Mouse (Mus musculus) heart, adult 2 months (tissue): ENCODE measurements at regions not wholly inside any gene's neighbourhood (a gene's known extent, or its start where the extent isn't known, plus 50 kb on each side); places are given as distances from the start of the nearest gene placed in this dataset.

ENCODE experiments used
- DNase-seq, 2 experiments: peaks; one replicate each; pipeline ENCODE4 v3.0.0; 2021
- H3K27ac ChIP-seq: fragments of 200-600 bp; 2 replicates; pipeline ENCODE4 v1.8.1; 2022
- H3K27me3 ChIP-seq: fragments of 200-500 bp; 2 replicates; pipeline ENCODE4 v1.6.1; 2012; ENCODE audit warnings: mild to moderate bottlenecking, low read length, inconsistent platforms, mixed read lengths; ENCODE audit not compliant: control insufficient read depth, insufficient read depth
- H3K36me3 ChIP-seq: fragments of 200-500 bp; 2 replicates; pipeline ENCODE4 v1.6.1; 2012; ENCODE audit warnings: low read length, inconsistent platforms; ENCODE audit not compliant: control insufficient read depth, insufficient read depth
- H3K4me1 ChIP-seq: fragments of 200-500 bp; 2 replicates; pipeline ENCODE4 v1.6.1; 2011; ENCODE audit warnings: low read length; ENCODE audit not compliant: control insufficient read depth, insufficient read depth
- H3K4me3 ChIP-seq: fragments of 200-600 bp; 2 replicates; pipeline ENCODE4 v1.8.1; 2022
- H3K79me2 ChIP-seq: fragments of 200-500 bp; replicated peaks from 2 replicates; pipeline ENCODE4 v1.6.1; 2012; ENCODE audit warnings: mild to moderate bottlenecking, inconsistent platforms, low read length, moderate library complexity, mixed read lengths; ENCODE audit not compliant: control insufficient read depth, insufficient read depth
- H3K9ac ChIP-seq: fragments of 200-500 bp; 2 replicates; pipeline ENCODE4 v1.6.1; 2012; ENCODE audit warnings: low read depth, mild to moderate bottlenecking, control low read depth, inconsistent platforms, low read length, mixed read lengths
- CTCF ChIP-seq: fragments of 200-600 bp; IDR thresholded peaks from 2 replicates; pipeline ENCODE4 v1.8.1; 2022; ENCODE audit warnings: antibody characterized with exemption, mild to moderate bottlenecking, moderate library complexity
- EP300 ChIP-seq: fragments of 200-500 bp; IDR thresholded peaks from 2 replicates; pipeline ENCODE4 v1.6.1; 2011; ENCODE audit warnings: low read depth, low read length, control low read depth; ENCODE audit not compliant: insufficient read depth
- POLR2A ChIP-seq: fragments of 200-500 bp; IDR thresholded peaks from 2 replicates; pipeline ENCODE4 v1.6.1; 2011; ENCODE audit warnings: mild to moderate bottlenecking, low read depth, low read length, control low read depth; ENCODE audit not compliant: insufficient read depth
- WGBS: fragments of 180-500 bp; shearing (Covaris S2); methylation state at CpG from one replicate; pipeline ENCODE4 v1.1.7; 2018; 5-methylcytosine and 5-hydroxymethylcytosine counted together
- intact Hi-C: fragments of 180-260 bp; cut with DNase I; formaldehyde crosslinking; loops from one replicate; pipeline ENCODE4 v1.15.1; 2025

- intact Hi-C loops = loop anchor here (5.0 kb wide), 1 partner anchor 78 kb away; no protein-coding TSS in a partner anchor
- H3K9ac ChIP-seq = 0 out of 2 replicates have a peak overlapping the region, but pooled peaks have one; percentile 2
- H3K27me3 ChIP-seq = no peaks in the 10 kb centered on the region
- no peaks in the 10 kb centered on the region for H3K36me3 ChIP-seq
- H3K4me1 ChIP-seq = peaks cover 1% of the 10 kb centered on the region
- no peaks in the 10 kb centered on the region for H3K79me2 ChIP-seq
- 48% methylated on average over 8 of the region's 8 CpGs for WGBS
- peak overlapping the region; percentile 28; the same call in 1 of the 2 replicates for H3K27ac ChIP-seq
- DNase-seq = peak in 1 of 2 experiments; percentile 12
- no peak overlapping the region for H3K4me3 ChIP-seq
- TF ChIP-seq EP300 (no peak), CTCF (no peak), POLR2A (no peak)
Measured at GRCm38 (mm10) chrX:70899720-70900479, 150.2 kb upstream of the Mamld1 start.

- TF ChIP-seq CTCF (no peak), POLR2A (no peak), EP300 (no peak)
- no peak overlapping the region for H3K27ac ChIP-seq
- H3K4me3 ChIP-seq = no peak overlapping the region
- no peaks in the 10 kb centered on the region for H3K27me3 ChIP-seq
- H3K79me2 ChIP-seq = no peaks in the 10 kb centered on the region
- H3K36me3 ChIP-seq = no peaks in the 10 kb centered on the region
- intact Hi-C loops = no loop called here
- 63% methylated on average over 2 of the region's 2 CpGs for WGBS
- H3K4me1 ChIP-seq = no peaks in the 10 kb centered on the region
- H3K9ac ChIP-seq = no peak overlapping the region
- no peak for DNase-seq
Measured at GRCm38 (mm10) chrX:70925646-70926045, 124.4 kb upstream of the Mamld1 start.

- H3K27ac ChIP-seq = no peak overlapping the region
- no peak for DNase-seq
- no peaks in the 10 kb centered on the region for H3K36me3 ChIP-seq
- H3K4me1 ChIP-seq = no peaks in the 10 kb centered on the region
- intact Hi-C loops = loop anchor here (10.0 kb wide), 1 partner anchor 63 kb away; no protein-coding TSS in a partner anchor
- no peak overlapping the region for H3K4me3 ChIP-seq
- H3K27me3 ChIP-seq = no peaks in the 10 kb centered on the region
- no peaks in the 10 kb centered on the region for H3K79me2 ChIP-seq
- WGBS = 58% methylated on average over 2 of the region's 2 CpGs
- H3K9ac ChIP-seq = no peak overlapping the region
- TF ChIP-seq EP300 (no peak), POLR2A (no peak), CTCF (no peak)
Measured at GRCm38 (mm10) chrX:70931944-70932343, 118.1 kb upstream of the Mamld1 start.

GRCm38 (mm10) chrX:70945382-70945781, 104.7 kb upstream of the Mamld1 start:
- intact Hi-C loops = no loop called here
- Histone ChIP-seq H3K27me3 (no peaks in the 10 kb centered on the region), H3K4me3 (no peak overlapping the region), H3K27ac (no peak overlapping the region), H3K79me2 (no peaks in the 10 kb centered on the region), H3K36me3 (no peaks in the 10 kb centered on the region), H3K4me1 (no peaks in the 10 kb centered on the region), H3K9ac (no peak overlapping the region)
- no peak for DNase-seq
- 42% methylated on average over 2 of the region's 2 CpGs for WGBS
- TF ChIP-seq EP300 (no peak), CTCF (no peak), POLR2A (no peak)

GRCm38 (mm10) chrX:70946052-70946451, 104.0 kb upstream of the Mamld1 start:
- H3K27me3 ChIP-seq = no peaks in the 10 kb centered on the region
- no peaks in the 10 kb centered on the region for H3K79me2 ChIP-seq
- no peak for TF ChIP-seq CTCF
- TF ChIP-seq EP300 = no peak
- TF ChIP-seq POLR2A = no peak
- DNase-seq = no peak
- H3K36me3 ChIP-seq = no peaks in the 10 kb centered on the region
- no peak overlapping the region for H3K4me3 ChIP-seq
- WGBS = 66% methylated on average over 8 of the region's 8 CpGs
- H3K9ac ChIP-seq = no peak overlapping the region
- intact Hi-C loops = no loop called here
- no peak overlapping the region for H3K27ac ChIP-seq
- no peaks in the 10 kb centered on the region for H3K4me1 ChIP-seq

GRCm38 (mm10) chrX:70949232-70949631, 100.8 kb upstream of the Mamld1 start:
- TF ChIP-seq POLR2A = no peak
- TF ChIP-seq EP300 = no peak
- TF ChIP-seq CTCF = no peak

More at GRCm38 (mm10) chrX:70949232-70949631, 100.8 kb upstream of the Mamld1 start:
- no peaks in the 10 kb centered on the region for H3K36me3 ChIP-seq
- H3K4me3 ChIP-seq = no peak overlapping the region
- no peaks in the 10 kb centered on the region for H3K27me3 ChIP-seq
- H3K9ac ChIP-seq = no peak overlapping the region
- DNase-seq = no peak
- intact Hi-C loops = no loop called here
- WGBS = 70% methylated on average over 3 of the region's 3 CpGs
- H3K27ac ChIP-seq = no peak overlapping the region
- H3K4me1 ChIP-seq = no peaks in the 10 kb centered on the region
- no peaks in the 10 kb centered on the region for H3K79me2 ChIP-seq
